Mouse (Mus musculus) c-Kit-negative CD71-positive TER-119-positive erythroid progenitor cells, embryonic 14.5 days (primary cell): ENCODE measurements at regions not wholly inside any gene's neighbourhood (a gene's known extent, or its start where the extent isn't known, plus 50 kb on each side); places are given as distances from the start of the nearest gene placed in this dataset.
"Not testable (repeated sequence)": the region's sequence is repeated elsewhere in the genome, so short reads cannot be mapped to it uniquely, and the experiment has no call there.

ENCODE experiments used
- DNase-seq: peaks from one replicate; pipeline ENCODE4 v3.0.0-alpha.2; 2013; ENCODE audit warnings: low read depth, low spot score

GRCm38 (mm10) chr16:76521142-76521541 is 147.5 kb upstream of the Nrip1 start:
- no peak for DNase-seq

GRCm38 (mm10) chr16:76520643-76520993 is 147.0 kb upstream of the Nrip1 start:
- no peak for DNase-seq

- no peak for DNase-seq
Measured at GRCm38 (mm10) chr16:76519911-76520642, 146.4 kb upstream of the Nrip1 start.

- DNase-seq, result no peak
Measured at GRCm38 (mm10) chr16:76510861-76511260, 137.2 kb upstream of the Nrip1 start.

GRCm38 (mm10) chr16:76509109-76509650 is 135.6 kb upstream of the Nrip1 start:
- DNase-seq, result no peak

GRCm38 (mm10) chr16:76507191-76507746 is 133.6 kb upstream of the Nrip1 start:
- DNase-seq, result no peak

GRCm38 (mm10) chr16:76506240-76506639 is 132.6 kb upstream of the Nrip1 start:
- DNase-seq, result no peak

GRCm38 (mm10) chr16:76499686-76500400 is 126.2 kb upstream of the Nrip1 start:
- DNase-seq, result no peak

- DNase-seq, result no peak
Measured at GRCm38 (mm10) chr16:76498233-76498632, 124.6 kb upstream of the Nrip1 start.

- no peak for DNase-seq
Measured at GRCm38 (mm10) chr16:76497041-76497808, 123.6 kb upstream of the Nrip1 start.

- DNase-seq, result no peak
Measured at GRCm38 (mm10) chr16:76483419-76483818, 109.8 kb upstream of the Nrip1 start.

- DNase-seq, result no peak
Measured at GRCm38 (mm10) chr16:76481966-76482365, 108.3 kb upstream of the Nrip1 start.

GRCm38 (mm10) chr16:76477474-76477873 is 103.8 kb upstream of the Nrip1 start:
- no peak for DNase-seq

- no peak for DNase-seq
Measured at GRCm38 (mm10) chr16:76474481-76474880, 100.9 kb upstream of the Nrip1 start.

GRCm38 (mm10) chr16:76472386-76472785 is 98.8 kb upstream of the Nrip1 start:
- DNase-seq, result no peak

GRCm38 (mm10) chr16:76471081-76471480 is 97.5 kb upstream of the Nrip1 start:
- no peak for DNase-seq

- peak; percentile 58 for DNase-seq
Measured at GRCm38 (mm10) chr16:76459521-76459920, 85.9 kb upstream of the Nrip1 start.

- not testable (repeated sequence) for DNase-seq
Measured at GRCm38 (mm10) chr16:76456300-76456599, 82.6 kb upstream of the Nrip1 start.

- peak; percentile 69 for DNase-seq
Measured at GRCm38 (mm10) chr16:76455499-76456299, 82.1 kb upstream of the Nrip1 start.

GRCm38 (mm10) chr16:76454741-76455465 is 81.3 kb upstream of the Nrip1 start:
- no peak for DNase-seq
